Comparison of ENCODE assay signal across 10 mouse cellular contexts in genomic region chr7:81862587-81863583, GRCm38 (mm10). TPM values are rescaled to one million over a fixed set of nuclear protein-coding genes. Genes with fewer than 3 reads are reported as not detected.
DNase-seq lines count a peak whose midpoint lies in the region; ATAC-seq lines count a peak whose summit lies in the region.
"Had no signal": no experiment of that assay in that cellular context is flagged by ENCODE, and none has a peak within 500 bp of the region (broad histone marks: within the 10 kb centered on the region; RNA-seq: fewer than 3 reads in every experiment).

No protein-coding gene starts in this region.

- H3K27ac ChIP-seq in lung, embryonic 16.5 days (ENCODE audit: low read length) = peak overlapping the region; percentile 74

- peak overlapping the region; percentile 19; the same call in 1 of the 2 replicates for H3K4me2 ChIP-seq in lung, embryonic 16.5 days (ENCODE audit: low read depth, low read length)

- no peaks in the 10 kb centered on the region for H3K9me3 ChIP-seq in lung, embryonic 16.5 days (ENCODE audit: control insufficient read depth, low read length)

- peaks cover 16% of the 10 kb centered on the region for H3K27me3 ChIP-seq in lung, embryonic 16.5 days (ENCODE audit: control insufficient read depth, insufficient read depth, low read depth, low read length)

- peaks cover 2% of the 10 kb centered on the region; the same call in 1 of the 2 replicates for H3K4me1 ChIP-seq in lung, embryonic 16.5 days (replicated peaks; ENCODE audit: control insufficient read depth, insufficient read depth, low read length)

- no peaks in the 10 kb centered on the region for H3K36me3 ChIP-seq in lung, embryonic 16.5 days (ENCODE audit: control insufficient read depth, insufficient read depth, low read length)

- H3K9ac ChIP-seq in lung, embryonic 16.5 days (ENCODE audit: low read length) = no peak overlapping the region

- 58% methylated on average over 23 of the region's 24 CpGs for WGBS in lung, embryonic 16.5 days

- peak; percentile 49 for DNase-seq in embryo, embryonic 10 days (ENCODE audit: low spot score)
- no peak for DNase-seq in embryo, embryonic 9.5 days (ENCODE audit: extremely low spot score)
- peak; percentile 29 for DNase-seq in heart, postnatal 4 days
- DNase-seq in thymus, postnatal 0 days (ENCODE audit: low spot score) = peak; percentile 91
- DNase-seq in frontal cortex, adult 2 months (ENCODE audit: extremely low spot score in 1 of 2, low spot score in 1 of 2) = no peak
- DNase-seq in urinary bladder, postnatal 25 days (ENCODE audit: low spot score) = no peak

- ATAC-seq in common myeloid progenitor, adult 5-6 weeks (replicated peaks; ENCODE audit: low read depth, poor library complexity, severe bottlenecking) = peak; percentile 52
- peak; percentile 24 for ATAC-seq in lung, embryonic 16.5 days (ENCODE audit: low read depth)

- H3K4me3 ChIP-seq in lung, embryonic 16.5 days (ENCODE audit: low read length) = no peak overlapping the region

RNA-seq across cellular contexts. Expression of gene Tm6sf1, which starts 4.1 kb away (rescaled TPM):
- 122 and 127 TPM in 2 replicates for total RNA-seq in common myeloid progenitor, adult 5-6 weeks (2017)
- total RNA-seq in heart, postnatal 4 days (2021) = 10 to 100 TPM; 11.8 to 20.6 TPM
- polyA plus RNA-seq in lung, embryonic 16.5 days (2015; fragmentation: Nextera tagmentation; extraction: Ambion mirVana) = 14.2 and 16.8 TPM in 2 replicates
- 85.4 and 88.0 TPM in 2 replicates for polyA plus RNA-seq in thymus, postnatal 0 days (2015; fragmentation: Nextera tagmentation; extraction: Ambion mirVana)
- 76.4 and 79.7 TPM in 2 replicates for polyA plus RNA-seq in frontal cortex, adult 2 months (2012; rRNA removed)

RNA-seq across cellular contexts. Expression of gene Gm10160, which starts 7.3 kb away (rescaled TPM):
- total RNA-seq in common myeloid progenitor, adult 5-6 weeks (2017) = not detected in 2 replicates
- total RNA-seq in heart, postnatal 4 days (2021) = not detected
- polyA plus RNA-seq in lung, embryonic 16.5 days (2015; fragmentation: Nextera tagmentation; extraction: Ambion mirVana) = not detected in 2 replicates
- polyA plus RNA-seq in thymus, postnatal 0 days (2015; fragmentation: Nextera tagmentation; extraction: Ambion mirVana) = not detected in 2 replicates
- not detected in 2 replicates for polyA plus RNA-seq in frontal cortex, adult 2 months (2012; rRNA removed)
- polyA plus RNA-seq: C2C12; gonadal fat pad, adult 2 months had no signal

RNA-seq across cellular contexts. Expression of gene Btbd1, which starts 33.7 kb away (rescaled TPM):
- total RNA-seq in common myeloid progenitor, adult 5-6 weeks (2017) = 99.7 and 120 TPM in 2 replicates
- 100 to 1,000 TPM; 128 to 133 TPM for total RNA-seq in heart, postnatal 4 days (2021)
- polyA plus RNA-seq in lung, embryonic 16.5 days (2015; fragmentation: Nextera tagmentation; extraction: Ambion mirVana) = 50.0 and 50.9 TPM in 2 replicates
- polyA plus RNA-seq in thymus, postnatal 0 days (2015; fragmentation: Nextera tagmentation; extraction: Ambion mirVana) = 71.8 and 75.0 TPM in 2 replicates
- 148 and 162 TPM in 2 replicates for polyA plus RNA-seq in frontal cortex, adult 2 months (2012; rRNA removed)

Comparison
In these comparisons a context has a peak if more than half of its experiments do, and no peak if none do; other contexts are left out.
1. DNase-seq: peak in embryo, embryonic 10 days (single experiment), heart, postnatal 4 days (single experiment) and thymus, postnatal 0 days (single experiment); none in embryo, embryonic 9.5 days (single experiment), frontal cortex, adult 2 months (0 of 2) and urinary bladder, postnatal 25 days (single experiment).